Mouse (Mus musculus): ENCODE data around the gene Nup160. TPM values are rescaled to one million over a fixed set of nuclear protein-coding genes. Genes with fewer than 3 reads are reported as not detected.
A peak's percentile ranks its signal among the peaks of the same experiment; 100 is the strongest.

Gene Nup160
- total RNA-seq (2014; fragmentation: Nextera tagmentation): 80.6 and 105 TPM in 2 replicates
- total RNA-seq (2017): 50.0 and 57.4 TPM in 2 replicates

DNA sequence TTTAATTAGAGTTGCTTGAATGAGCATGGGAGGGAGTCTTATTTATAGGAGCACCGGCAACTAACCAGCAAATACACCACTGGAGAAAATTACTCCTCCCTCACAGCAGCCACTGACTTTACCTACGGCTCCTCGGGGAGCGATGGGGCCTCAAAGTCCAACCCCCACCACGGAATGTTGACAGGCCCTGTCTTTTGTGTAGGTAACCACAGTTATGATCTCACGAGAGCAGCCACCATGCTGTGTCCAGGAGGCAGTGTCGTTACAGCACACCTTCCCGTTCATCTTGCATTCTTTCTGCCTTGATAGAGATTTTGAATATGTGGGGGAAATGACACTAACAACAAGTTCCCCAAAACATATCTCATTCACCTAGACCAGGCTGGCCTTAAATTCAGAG, at the start of gene Nup160:
Gene Nup160 (plus strand): TSS at position 209 of the 400 bp plus-strand sequence.
- no peak for ATAC-seq (replicated peaks; ENCODE audit: low FRiP score, low TSS enrichment, poor library complexity, severe bottlenecking)

DNA sequence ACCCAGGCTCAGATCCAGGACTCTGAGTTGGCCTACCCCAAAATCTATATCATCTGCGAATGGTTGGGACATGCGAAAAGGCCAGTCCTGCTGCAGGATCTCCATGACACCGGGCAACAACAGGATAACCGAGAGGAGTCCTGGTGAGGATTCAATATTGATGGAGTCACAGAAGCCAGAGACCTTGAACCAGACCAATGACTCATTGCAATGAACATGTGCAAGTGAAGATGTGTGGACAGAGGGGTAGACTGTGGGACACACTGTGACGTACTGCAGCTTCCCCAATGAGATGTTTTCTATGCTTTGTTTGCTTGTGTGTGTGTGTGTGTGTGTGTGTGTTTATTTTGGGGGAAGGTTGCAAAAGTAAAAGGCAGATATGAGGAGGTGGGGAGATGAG, 48.8 kb upstream of the Nup160 start:
- ATAC-seq (replicated peaks; ENCODE audit: low FRiP score, low TSS enrichment, poor library complexity, severe bottlenecking): no peak

DNA sequence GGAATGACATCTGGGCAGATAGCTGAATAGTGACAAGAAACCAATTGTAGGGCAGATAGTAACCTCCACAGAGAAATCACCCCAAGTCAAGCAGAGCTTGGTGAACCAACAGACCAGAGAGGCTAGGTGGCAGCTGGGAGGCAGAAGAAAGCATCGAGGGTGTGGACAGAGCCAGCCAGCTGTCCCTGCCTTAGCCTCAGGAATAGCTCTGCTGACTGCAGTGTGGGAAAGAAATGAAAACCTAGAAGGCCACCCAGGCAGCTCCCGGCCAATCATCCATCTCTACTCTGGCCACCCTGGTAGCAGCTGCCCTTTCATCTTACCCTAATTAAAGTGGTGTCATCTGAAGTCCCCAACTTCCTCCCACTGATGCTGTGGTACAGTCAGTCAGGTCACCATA, 47.5 kb upstream of the Nup160 start:
- no peak for ATAC-seq (replicated peaks; ENCODE audit: low FRiP score, low TSS enrichment, poor library complexity, severe bottlenecking)

DNA sequence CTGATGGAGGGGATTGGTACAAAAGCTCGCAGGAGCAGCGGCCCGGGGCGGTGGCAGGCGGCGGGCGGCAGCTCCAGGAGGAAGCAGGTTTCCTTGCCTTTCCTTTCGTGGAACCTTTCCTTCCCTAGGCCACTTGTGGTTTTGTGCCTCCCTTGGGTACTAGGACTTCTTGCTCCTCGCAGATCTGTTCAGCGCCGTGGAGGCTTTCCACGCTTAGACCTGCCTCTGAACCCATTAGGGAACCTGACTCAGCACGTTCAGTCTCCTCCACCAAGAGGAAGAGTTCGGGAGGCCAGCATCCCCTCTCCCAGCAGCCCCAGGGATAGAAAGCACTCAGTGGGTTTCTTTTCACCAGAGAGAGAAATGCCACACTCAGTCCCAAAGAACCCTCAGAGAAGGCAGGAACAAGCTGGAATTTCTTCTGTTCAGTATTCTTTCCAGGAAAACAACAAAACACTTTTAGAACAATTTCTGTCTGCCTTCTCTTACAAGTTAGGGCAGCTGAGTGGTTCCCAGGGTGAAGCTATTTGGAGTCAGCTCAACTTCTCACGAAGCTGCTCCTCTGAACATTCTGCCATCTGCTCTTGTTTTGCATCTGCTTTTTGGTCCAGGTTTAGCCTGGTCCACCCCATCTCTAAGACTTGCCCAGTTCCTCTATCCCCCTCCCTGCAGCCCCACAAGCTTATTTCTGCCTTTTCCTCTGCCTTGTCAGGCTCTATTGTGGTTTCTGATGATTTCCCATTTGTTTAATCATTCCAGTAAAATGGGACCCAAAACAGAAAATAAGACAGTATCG, 44.9 kb upstream of the Nup160 start:
- no peak for ATAC-seq (replicated peaks; ENCODE audit: low FRiP score, low TSS enrichment, poor library complexity, severe bottlenecking)

DNA sequence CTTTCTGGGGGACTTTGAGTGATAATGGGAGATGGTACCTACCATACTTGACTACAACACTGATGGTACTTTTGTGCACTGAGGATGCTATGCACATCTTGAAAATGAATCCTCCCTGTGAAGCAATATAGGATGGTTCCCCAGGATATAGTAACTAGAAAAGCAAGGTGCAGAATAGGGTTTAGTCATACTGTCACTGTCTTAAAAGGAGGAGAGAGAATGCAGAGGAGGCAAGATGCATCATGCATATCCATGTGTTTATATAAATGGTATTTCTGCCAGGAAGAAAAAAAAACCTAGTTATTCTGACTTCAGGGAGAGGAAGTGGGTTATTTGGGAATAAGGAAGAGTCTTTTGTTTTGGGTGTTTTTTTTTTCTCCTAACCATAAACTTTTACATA, 42.3 kb upstream of the Nup160 start:
- no peak for ATAC-seq (replicated peaks; ENCODE audit: low FRiP score, low TSS enrichment, poor library complexity, severe bottlenecking)

DNA sequence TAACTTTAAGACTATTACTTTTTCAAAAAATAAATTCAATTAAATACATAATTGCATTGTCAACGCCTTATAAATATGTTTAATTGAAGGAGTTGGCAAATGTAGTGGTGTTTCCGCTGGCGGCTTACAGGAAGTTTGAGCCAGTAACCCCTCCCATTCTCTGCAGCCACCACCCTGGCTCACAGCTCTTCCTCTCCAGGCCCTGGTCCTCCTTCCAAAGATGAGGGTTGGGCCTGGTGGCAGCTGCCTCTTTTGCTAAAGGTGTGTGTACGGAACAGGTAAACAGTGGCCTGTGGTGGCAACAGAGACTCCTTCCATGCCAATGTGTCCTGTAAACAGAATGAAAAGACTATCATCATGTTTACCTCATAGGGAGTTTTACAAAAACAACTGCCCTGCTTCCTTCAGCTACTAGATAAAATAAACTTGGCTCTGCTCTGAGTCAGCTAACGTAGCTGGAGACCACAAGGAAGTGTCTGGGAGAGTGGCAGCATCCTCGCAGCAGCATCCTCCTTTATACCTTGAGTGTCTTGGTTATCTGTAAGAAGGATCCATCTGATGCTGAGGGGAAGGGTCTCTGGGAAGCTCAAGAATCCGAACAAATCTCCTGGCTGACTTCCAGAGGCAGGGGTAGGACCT, 41.8 kb upstream of the Nup160 start:
- peak; percentile 63; the same call in 1 of the 2 replicates for ATAC-seq (replicated peaks; ENCODE audit: low FRiP score, low TSS enrichment, poor library complexity, severe bottlenecking)

DNA sequence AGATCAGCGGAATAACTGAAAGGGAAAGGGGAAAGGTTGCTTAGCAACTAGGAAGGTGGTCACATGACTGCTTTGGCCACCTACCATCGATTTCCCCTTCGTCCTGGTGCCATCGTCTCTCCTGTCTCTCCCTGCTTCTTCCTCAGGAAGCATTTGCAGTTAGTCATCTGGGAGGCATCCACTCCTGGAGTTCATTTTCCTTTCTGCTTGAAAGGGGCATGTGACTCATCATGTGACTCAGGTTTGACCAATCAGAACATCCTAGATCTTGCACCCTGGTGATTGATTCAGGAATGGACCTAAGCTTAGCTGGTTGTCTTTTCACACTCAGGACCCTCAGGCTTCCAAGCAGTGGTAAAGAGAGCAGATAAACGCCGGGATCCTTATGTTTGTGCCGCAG, 40.2 kb upstream of the Nup160 start:
- ATAC-seq (replicated peaks; ENCODE audit: low FRiP score, low TSS enrichment, poor library complexity, severe bottlenecking): no peak

DNA sequence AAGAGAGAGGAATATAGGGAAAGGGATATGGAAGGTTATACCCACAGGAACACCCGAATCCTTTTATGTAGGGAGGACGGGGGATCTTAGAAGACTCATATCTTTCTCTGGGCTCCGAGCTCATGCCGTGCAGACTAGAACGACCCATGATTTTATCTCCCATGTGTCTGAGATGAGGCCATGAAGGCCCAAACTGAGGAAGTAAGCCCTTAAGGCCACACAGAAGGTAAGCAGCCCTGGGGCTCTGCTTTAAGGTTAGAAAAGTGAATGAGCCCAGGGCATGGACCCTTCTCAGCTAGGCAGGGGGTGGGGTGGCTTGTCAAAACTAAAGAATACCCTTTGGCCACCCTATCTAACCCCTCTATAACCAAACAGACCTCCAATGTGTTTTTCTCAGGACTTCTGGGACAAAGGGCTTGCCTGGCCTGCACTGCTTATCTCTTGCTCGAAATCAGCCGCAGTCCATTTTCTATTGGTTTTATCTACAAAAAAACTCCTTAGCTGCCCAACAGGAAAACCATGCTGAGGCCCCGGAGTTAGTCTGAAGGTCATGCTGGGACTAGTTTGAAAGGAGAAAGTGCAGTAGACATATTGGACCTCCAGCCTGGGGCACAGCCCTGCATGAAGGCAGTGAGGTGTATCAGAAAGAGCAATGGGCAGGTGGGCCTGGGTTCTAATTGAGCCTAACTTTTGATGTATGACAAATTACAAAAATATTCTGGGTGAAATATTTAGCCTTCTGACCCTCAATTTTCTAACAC, 37.8 kb upstream of the Nup160 start:
- ATAC-seq (replicated peaks; ENCODE audit: low FRiP score, low TSS enrichment, poor library complexity, severe bottlenecking): peak; percentile 5; the same call in 1 of the 2 replicates

DNA sequence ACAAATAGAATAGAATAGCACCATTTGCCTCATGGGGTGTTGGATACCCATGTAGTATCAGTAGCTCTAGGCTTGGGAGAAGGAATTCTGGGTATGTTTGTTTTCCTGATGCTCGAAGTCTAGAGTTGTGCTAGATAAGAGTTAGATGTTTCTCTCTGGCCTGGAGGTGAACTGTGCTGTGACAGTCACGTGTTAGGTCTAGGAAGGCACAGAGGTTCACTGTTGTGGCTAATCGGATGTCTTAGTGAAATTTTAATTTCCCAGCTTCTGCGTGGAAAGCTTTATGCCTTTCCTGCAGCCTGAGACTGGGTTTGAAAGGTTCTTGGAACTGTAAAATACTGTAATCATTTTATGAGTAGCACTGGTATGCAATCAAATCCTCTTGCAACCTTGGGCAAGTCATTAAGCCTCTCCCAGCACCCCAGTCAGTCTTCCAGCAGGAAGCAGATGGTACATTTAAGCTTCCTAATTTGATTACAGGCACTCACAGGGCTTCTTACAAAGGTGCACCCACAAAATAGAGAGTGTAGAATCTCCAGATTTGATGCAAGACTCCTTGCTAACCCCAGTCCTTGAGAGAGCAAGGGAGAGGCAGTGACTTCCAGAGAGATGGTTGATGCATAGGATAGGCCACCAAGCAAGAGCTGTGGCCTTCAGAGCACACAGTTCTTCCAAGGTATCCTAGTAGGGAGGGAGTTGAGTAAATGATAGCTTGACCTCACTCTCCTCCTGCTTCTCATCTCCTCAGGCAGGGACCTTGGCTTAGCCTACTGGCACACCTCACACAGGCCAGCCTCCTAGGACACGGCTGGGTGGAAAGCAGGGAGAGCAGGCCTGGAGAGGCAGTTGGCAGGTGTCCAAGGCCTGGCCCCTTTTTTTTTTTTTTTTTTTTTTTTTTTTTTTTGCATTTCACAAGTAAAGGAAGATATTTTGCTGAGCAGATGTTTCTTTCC, 37.0 kb upstream of the Nup160 start:
- 0 out of 2 replicates have a peak, but pooled peaks have one; percentile 22 for ATAC-seq (replicated peaks; ENCODE audit: low FRiP score, low TSS enrichment, poor library complexity, severe bottlenecking)

DNA sequence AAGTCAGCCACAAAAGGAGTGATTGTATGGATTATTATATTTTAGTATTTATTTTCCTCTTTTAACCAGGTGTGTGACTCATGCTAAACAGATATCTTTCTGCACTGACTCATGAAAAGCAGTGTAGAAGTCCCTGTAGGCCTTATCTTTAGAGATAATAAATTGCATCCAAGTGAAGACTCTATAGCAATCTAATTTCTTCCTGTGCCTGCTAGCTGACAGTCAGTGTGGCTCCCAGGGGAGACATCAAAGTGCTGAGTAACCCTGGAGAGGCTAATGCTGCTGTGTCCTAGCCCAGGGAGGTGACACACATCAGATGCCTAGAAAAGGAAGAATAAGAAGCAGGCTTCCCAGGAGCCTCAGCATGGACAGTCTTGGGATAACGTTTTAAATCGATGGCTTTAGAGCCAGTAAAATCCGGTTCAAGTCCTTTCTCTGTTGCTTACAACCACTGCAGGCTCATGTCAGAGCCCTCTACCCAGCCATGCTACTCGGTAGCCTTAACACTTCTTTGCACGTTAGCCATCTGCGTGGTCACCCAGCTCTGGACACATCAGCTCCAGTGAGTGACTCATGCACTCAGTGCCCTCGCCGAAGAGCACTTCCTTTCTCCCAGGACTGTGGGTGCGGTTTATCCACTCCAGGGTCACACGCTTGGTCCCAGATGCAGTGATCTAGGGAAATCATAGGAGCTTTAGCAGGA, 35.9 kb upstream of the Nup160 start:
- ATAC-seq (replicated peaks; ENCODE audit: low FRiP score, low TSS enrichment, poor library complexity, severe bottlenecking): peak; percentile 55

DNA sequence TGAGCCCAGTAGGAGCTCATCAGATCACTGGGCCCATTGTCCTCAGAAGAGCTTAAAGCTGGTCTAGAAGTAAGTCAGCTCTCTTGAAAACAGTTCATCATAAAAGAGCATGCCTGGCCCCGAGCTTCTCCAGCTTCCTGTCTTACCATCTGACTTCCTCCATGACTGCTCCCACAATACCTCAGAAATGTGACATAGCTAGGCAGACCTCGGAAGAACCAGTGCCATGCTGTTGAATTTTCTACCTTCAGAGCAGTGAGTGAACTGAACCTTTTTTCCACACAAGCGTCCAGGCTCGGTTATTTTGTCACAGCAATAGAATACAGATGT, 35.3 kb upstream of the Nup160 start:
- no peak for ATAC-seq (replicated peaks; ENCODE audit: low FRiP score, low TSS enrichment, poor library complexity, severe bottlenecking)

DNA sequence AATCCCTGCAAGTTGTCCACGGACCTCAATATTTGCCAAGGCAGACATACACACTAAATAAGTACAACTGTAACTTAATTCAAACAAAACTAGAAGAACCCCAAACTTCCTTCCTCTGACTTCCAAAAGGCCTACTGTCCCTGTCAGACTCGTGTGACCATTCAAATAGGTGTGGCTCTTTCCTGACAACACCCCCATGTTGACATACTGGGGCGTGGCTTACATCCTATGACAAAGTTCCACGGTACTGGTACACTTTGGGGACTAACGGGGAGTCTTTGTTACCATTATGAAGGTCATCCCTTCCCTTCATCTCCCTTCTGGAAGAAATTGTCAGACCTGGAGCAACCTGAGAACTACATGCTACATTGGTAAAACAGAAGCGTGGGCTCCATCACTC, 29.9 kb upstream of the Nup160 start:
- ATAC-seq (replicated peaks; ENCODE audit: low FRiP score, low TSS enrichment, poor library complexity, severe bottlenecking): no peak

DNA sequence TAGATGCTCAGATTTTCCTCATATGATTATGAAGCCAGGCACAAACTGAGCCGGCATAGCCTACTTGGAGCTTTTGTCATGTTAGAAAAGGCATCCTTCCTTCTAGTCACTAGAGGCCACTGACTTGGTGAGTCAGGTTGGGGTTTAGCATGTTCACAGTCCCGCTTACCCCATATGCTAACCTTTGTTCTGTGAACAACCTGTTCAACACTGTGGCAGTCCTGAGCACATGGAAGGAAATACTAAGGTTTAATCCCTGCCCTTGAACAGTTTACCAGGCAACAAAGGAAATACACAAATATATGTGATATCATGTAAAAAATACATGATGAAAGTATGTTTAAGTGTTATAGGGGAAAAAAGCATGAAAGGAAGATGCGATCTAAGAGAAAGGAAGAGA, 27.6 kb upstream of the Nup160 start:
- ATAC-seq (replicated peaks; ENCODE audit: low FRiP score, low TSS enrichment, poor library complexity, severe bottlenecking): no peak

DNA sequence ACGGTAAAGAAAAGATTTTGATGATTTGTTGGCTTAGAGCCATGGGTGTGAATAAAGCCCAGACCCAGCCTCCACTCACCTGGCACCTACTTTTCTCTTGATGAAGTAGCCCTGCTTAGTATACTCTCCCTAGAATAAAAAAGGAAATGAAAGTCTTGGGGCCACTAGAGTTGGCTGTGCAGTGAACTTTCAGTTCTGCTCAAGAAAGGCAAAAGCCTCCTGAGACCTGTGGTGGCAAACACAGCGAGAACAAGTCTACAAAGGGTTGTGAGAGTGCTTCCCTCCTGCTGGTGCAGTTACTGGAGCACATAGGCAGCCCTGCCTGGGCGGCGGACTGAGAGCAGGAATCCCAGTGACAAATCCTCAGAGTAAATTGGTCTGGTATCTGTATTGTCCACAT, 27.1 kb upstream of the Nup160 start:
- ATAC-seq (replicated peaks; ENCODE audit: low FRiP score, low TSS enrichment, poor library complexity, severe bottlenecking): no peak

DNA sequence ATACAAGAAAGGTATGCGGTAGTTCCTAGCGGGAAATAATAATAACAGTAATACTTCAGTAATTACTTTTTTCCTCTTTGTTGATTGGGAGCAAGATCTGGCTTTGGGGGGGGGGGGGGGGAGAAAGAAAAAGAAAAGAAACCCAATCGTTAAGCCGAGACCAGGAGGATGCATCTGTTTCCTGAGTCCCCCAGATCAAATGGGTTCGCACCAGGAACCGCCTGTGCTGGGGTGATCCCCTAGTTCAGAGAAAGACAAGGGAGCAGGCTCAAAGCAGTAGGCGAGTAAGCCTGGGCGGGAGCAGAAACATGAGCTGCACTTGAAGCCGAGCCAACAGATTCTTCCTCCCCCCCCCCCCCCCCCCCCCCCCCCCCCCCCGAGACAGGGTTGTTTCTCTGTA, 24.9 kb upstream of the Nup160 start:
- ATAC-seq (replicated peaks; ENCODE audit: low FRiP score, low TSS enrichment, poor library complexity, severe bottlenecking): peak; percentile 56

DNA sequence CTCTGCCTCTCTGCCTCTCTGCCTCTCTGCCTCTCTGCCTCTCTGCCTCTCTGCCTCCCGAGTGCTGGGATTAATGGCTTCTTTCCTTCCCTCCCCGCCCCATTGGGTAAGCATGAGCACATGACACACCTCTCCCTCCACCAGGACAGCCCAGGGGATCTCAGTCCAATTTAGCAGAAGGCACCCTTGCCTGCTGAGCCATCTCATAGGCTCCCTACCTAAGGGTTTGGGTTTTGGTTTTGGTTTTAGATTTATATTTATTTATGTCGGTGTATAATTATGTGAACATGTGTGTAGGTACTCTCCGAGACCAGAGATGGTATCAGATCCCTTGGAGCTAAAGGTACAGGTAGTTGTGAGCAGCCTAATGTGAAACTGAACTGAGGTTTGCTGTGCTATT, 24.0 kb upstream of the Nup160 start:
- ATAC-seq (replicated peaks; ENCODE audit: low FRiP score, low TSS enrichment, poor library complexity, severe bottlenecking): peak; percentile 72

DNA sequence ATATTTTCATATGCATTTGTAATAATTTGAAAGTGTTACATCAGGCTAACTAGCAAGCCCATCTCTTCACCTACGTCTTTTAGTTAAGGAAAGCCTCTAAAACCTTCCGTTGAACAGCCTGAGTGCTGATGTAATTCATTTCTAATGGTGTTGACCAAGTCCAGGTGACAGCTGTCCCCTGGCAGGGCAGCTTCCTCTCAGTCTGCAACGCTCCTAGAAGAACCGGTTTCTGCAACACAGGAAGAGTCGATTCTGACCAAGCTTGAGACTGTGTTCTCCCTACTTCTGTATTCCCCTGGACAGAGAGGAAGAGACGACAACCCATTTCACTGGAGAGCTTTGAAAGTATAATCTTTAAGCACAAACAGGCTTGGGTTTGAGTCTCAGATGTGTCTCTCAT, 21.6 kb upstream of the Nup160 start:
- no peak for ATAC-seq (replicated peaks; ENCODE audit: low FRiP score, low TSS enrichment, poor library complexity, severe bottlenecking)

DNA sequence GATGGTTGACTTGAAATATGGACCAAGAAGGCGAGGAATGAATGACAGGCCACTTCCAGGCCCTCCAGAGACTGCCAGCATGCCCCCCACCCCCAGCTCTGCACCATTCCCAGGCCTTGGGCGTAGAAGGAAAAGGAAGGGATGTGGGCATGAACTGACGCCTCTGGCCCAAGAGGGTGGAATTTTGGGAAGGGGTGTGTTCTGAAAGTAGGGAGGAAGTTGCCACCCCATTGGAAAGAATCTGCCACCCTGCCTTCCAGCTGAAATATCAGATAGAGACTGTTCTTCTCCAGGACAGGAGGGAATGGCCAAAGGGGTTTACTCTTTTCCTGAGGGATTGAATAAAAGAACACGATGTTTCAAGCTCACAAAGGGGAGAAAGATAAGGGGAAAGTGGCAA, 18.4 kb upstream of the Nup160 start:
- ATAC-seq (replicated peaks; ENCODE audit: low FRiP score, low TSS enrichment, poor library complexity, severe bottlenecking): no peak

DNA sequence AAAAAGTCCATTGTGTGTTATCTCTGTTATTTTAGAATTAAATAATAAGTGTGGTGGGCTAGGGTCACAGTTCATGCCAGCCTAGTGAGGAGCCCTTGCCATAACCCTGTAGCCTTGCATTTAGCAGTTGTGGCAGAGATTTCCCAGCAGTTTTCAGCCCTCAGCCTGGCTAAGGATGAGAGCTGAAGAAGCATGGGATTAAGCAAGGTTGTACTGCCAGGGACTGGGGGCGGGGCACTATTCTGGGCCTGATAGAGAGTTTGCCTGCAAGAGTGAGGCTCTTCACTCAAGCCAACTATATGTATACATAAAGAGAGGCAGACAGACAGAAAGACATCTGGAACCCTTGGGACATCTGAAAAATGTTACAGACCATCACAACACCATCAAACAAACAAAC, 18.0 kb upstream of the Nup160 start:
- ATAC-seq (replicated peaks; ENCODE audit: low FRiP score, low TSS enrichment, poor library complexity, severe bottlenecking): no peak
